Mouse (Mus musculus) CD4-positive helper T cell, adult 2 months (primary cell): ENCODE data around the gene Fxyd1.

Experiments used
- DNase-seq: peaks from one replicate; pipeline ENCODE4 v3.0.0-alpha.2; 2012; ENCODE audit warnings: low read depth, missing footprints, low spot score

Gene Fxyd1

DNA sequence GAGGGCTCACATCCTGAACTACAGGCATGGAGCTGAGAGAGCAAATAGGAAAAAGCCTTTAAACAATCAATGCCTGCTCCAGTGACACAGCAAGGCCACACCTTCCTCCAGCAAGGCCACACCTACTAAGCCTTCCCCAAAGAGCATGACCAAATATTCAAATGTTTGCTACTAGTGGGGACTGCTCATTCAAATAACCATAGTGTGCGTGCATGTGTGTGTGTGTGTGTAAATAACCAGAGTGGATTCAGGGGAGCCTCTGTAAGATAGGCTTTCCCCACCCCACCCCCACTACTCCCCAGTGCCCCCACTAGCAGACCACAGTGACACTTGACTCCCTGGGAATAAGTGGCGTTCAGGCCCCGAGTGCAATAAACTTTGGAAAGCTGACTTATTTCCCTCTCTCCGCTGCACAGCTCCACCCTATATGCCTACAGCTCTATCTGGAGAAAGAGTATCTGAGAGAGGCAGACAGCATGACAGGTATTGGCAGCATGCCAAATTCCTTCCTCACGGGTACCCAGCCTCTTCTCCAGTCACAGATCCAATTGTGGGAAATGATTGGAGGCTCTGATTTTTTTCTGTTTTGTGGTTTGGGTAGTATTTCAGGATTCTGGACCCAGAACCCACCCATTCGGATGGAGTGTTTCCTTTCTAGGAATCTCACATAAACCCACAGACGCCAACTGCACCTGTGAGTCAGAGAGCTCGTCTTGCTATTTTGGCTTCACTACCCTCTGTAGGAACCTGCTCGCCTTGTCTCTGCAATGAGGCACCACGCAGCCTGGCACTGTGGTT lies 39.7 kb downstream of the Fxyd1 start:
- no peak for DNase-seq

GRCm38 (mm10) chr7:31012971-31013370 lies 44.0 kb downstream of the Fxyd1 start:
- DNase-seq: no peak

DNA sequence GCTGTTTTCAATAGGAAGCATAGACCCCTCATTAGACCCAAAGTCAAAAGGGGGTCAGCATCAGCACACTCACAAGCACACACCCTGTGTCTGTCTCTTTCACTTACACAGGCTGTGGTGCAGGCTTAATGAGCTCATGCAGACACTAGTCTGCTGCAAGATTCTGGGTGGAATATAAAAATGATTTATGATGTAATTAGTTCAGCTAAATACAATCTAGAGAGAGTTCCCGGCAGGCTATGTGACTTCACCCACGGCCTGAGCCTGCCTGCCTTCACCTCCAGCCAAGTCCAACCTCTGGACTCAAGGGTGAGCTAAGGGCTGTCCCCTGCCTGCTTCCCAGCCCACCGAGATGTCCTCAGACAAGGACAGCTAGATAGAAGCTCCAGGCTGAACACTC lies 48.1 kb downstream of the Fxyd1 start:
- DNase-seq: no peak

- no peak for DNase-seq
Measured at GRCm38 (mm10) chr7:31008175-31008574, 48.8 kb downstream of the Fxyd1 start.

DNA sequence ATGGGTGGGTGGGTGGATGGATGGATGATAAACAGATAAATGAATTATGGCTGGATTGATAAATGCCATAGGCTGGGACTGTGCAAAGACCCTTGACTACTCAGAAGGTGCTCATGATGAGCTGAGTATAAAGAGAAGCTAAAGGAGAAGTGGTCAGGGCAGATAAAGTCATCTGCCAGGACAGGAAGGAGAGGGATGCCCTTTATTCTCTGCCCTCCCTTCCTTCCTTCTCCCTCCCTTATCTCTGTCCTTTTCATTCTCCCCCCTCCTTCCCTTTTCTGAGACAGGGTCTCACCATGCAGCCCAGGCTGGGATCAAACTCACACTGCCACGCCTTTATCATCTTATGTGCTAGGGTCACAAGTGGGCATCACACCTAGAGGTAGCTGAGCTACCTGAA lies 49.2 kb downstream of the Fxyd1 start:
- no peak for DNase-seq

DNA sequence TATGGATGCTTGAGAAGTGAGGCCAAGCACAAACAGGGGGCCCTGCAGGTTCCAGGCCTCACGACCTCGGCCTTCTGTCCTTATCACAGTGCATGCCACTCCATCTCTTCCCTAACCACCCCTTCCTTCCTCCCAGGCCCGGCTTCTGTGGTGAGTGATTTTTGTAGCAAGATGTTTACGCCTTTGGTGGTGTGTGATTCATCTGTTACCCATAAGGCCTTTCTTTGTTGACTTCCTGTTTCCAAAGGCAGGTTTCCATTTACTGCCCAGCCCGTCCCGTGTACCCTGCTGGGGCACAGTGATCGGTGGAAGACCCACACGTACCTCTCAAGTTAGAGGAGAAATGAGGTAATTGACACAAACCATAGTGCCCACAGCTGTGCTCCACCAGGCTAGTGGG lies 54.3 kb downstream of the Fxyd1 start:
- peak; percentile 88 for DNase-seq
